Mouse (Mus musculus) erythroblast, embryonic 14.5 days (primary cell): ENCODE data around the gene Osbpl5. TPM values are rescaled to one million over a fixed set of nuclear protein-coding genes. Genes with fewer than 3 reads are reported as not detected.

Experiments used
- H3K27me3 ChIP-seq: 2 replicates; pipeline ENCODE4 v1.6.1; 2012; ENCODE audit warnings: inconsistent platforms; ENCODE audit not compliant: control insufficient read depth
- H3K36me3 ChIP-seq: 2 replicates; pipeline ENCODE4 v1.6.1; 2012; ENCODE audit warnings: mild to moderate bottlenecking, inconsistent platforms; ENCODE audit not compliant: control insufficient read depth
- H3K4me1 ChIP-seq: 2 replicates; pipeline ENCODE4 v1.6.1; 2012; ENCODE audit warnings: inconsistent platforms; ENCODE audit not compliant: control insufficient read depth
- H3K4me3 ChIP-seq: replicated peaks from 2 replicates; pipeline ENCODE3; 2012; ENCODE audit warnings: moderate library complexity, mild to moderate bottlenecking, inconsistent platforms
- H3K9me3 ChIP-seq: 2 replicates; pipeline ENCODE4 v1.6.1; 2012; ENCODE audit warnings: low read length, inconsistent platforms, mixed read lengths; ENCODE audit not compliant: control insufficient read depth
- GATA1 ChIP-seq: IDR thresholded peaks from 2 replicates; pipeline ENCODE4 v1.6.1; 2012; ENCODE audit warnings: low read length, inconsistent platforms, mixed read lengths
- TAL1 ChIP-seq: IDR thresholded peaks from 3 replicates; pipeline ENCODE4 v1.6.1; 2012; ENCODE audit warnings: low read length, inconsistent platforms, mixed read lengths
- polyA plus RNA-seq: library from polyadenylated mRNA; stranded (reverse); fragments of >175 nt; gene quantifications from 2 replicates; pipeline ENCODE4 v1.2.3, GENCODE M21; 2012

Gene Osbpl5
- polyA plus RNA-seq, 1 experiment = not detected

GRCm38 (mm10) chr7:143783378-143783995 is 26.7 kb upstream of the Osbpl5 start:
- no peaks in the 10 kb centered on the region; the same call in 1 of the 2 replicates for H3K36me3 ChIP-seq
- no peak overlapping the region for H3K4me3 ChIP-seq
- peaks cover 13% of the 10 kb centered on the region for H3K27me3 ChIP-seq
- TF ChIP-seq TAL1 = no peak
- no peak for TF ChIP-seq GATA1
- peaks cover 3% of the 10 kb centered on the region for H3K4me1 ChIP-seq
- H3K9me3 ChIP-seq = no peaks in the 10 kb centered on the region

- Histone ChIP-seq H3K9me3 (no peaks in the 10 kb centered on the region), H3K4me3 (no peak overlapping the region), H3K4me1 (no peaks in the 10 kb centered on the region), H3K27me3 (no peaks in the 10 kb centered on the region), H3K36me3 (no peaks in the 10 kb centered on the region; the same call in 1 of the 2 replicates)
- no peak for TF ChIP-seq GATA1
- no peak for TF ChIP-seq TAL1
These were observed 20.6 kb upstream of the Osbpl5 start for GRCm38 (mm10) chr7:143777375-143777774.

GRCm38 (mm10) chr7:143776137-143776536 is 19.4 kb upstream of the Osbpl5 start:
- no peaks in the 10 kb centered on the region; the same call in 1 of the 2 replicates for H3K36me3 ChIP-seq
- no peaks in the 10 kb centered on the region for H3K4me1 ChIP-seq
- H3K27me3 ChIP-seq = no peaks in the 10 kb centered on the region

GRCm38 (mm10) chr7:143769461-143769860 is 12.7 kb upstream of the Osbpl5 start:
- no peak for TF ChIP-seq TAL1
- Histone ChIP-seq H3K4me1 (no peaks in the 10 kb centered on the region), H3K36me3 (no peaks in the 10 kb centered on the region), H3K27me3 (peaks cover 13% of the 10 kb centered on the region), H3K9me3 (0 out of 2 replicates have a peak, but pooled peaks cover 2% of the 10 kb centered on the region), H3K4me3 (no peak overlapping the region)

More at GRCm38 (mm10) chr7:143776137-143776536, 19.4 kb upstream of the Osbpl5 start:
- Histone ChIP-seq H3K4me3 (no peak overlapping the region), H3K9me3 (0 out of 2 replicates have a peak, but pooled peaks cover 2% of the 10 kb centered on the region)
- TF ChIP-seq GATA1 (no peak), TAL1 (no peak)

- no peak for TF ChIP-seq TAL1
- TF ChIP-seq GATA1 = no peak
- Histone ChIP-seq H3K27me3 (peaks cover 16% of the 10 kb centered on the region), H3K4me3 (no peak overlapping the region), H3K36me3 (no peaks in the 10 kb centered on the region), H3K9me3 (0 out of 2 replicates have a peak, but pooled peaks cover 2% of the 10 kb centered on the region), H3K4me1 (no peaks in the 10 kb centered on the region)
These were observed 11.5 kb upstream of the Osbpl5 start for GRCm38 (mm10) chr7:143768267-143768666.

GRCm38 (mm10) chr7:143766893-143767292 is 10.1 kb upstream of the Osbpl5 start, which contains the start of gene Mrgprg:
Mrgprg (minus strand) TSS chr7:143766993.
- Histone ChIP-seq H3K4me1 (no peaks in the 10 kb centered on the region), H3K4me3 (no peak within 1 kb of the TSS), H3K27me3 (peaks cover 16% of the 10 kb centered on the region), H3K9me3 (no peaks in the 10 kb centered on the region), H3K36me3 (no peaks in the 10 kb centered on the region)
- TF ChIP-seq GATA1 (no peak), TAL1 (no peak)

GRCm38 (mm10) chr7:143764876-143765530 is 8.2 kb upstream of the Osbpl5 start:
- Histone ChIP-seq H3K9me3 (no peaks in the 10 kb centered on the region), H3K4me3 (no peak overlapping the region), H3K27me3 (peaks cover 16% of the 10 kb centered on the region), H3K36me3 (no peaks in the 10 kb centered on the region), H3K4me1 (no peaks in the 10 kb centered on the region)
- TF ChIP-seq TAL1 (no peak), GATA1 (no peak)

GRCm38 (mm10) chr7:143763794-143764193 is 7.0 kb upstream of the Osbpl5 start:
- no peaks in the 10 kb centered on the region for H3K9me3 ChIP-seq
- H3K4me1 ChIP-seq = no peaks in the 10 kb centered on the region
- no peaks in the 10 kb centered on the region for H3K36me3 ChIP-seq
- H3K4me3 ChIP-seq = no peak overlapping the region
- TF ChIP-seq TAL1 (no peak), GATA1 (no peak)
- H3K27me3 ChIP-seq = peaks cover 16% of the 10 kb centered on the region

- TF ChIP-seq TAL1 (no peak), GATA1 (no peak)
- Histone ChIP-seq H3K4me3 (no peak overlapping the region), H3K36me3 (no peaks in the 10 kb centered on the region), H3K27me3 (peaks cover 18% of the 10 kb centered on the region), H3K9me3 (no peaks in the 10 kb centered on the region), H3K4me1 (peaks cover 11% of the 10 kb centered on the region)
These were observed 2.2 kb upstream of the Osbpl5 start for GRCm38 (mm10) chr7:143758956-143759355.
